Mouse (Mus musculus): ENCODE results near the gene Large1. TPM values are rescaled to one million over a fixed set of nuclear protein-coding genes. Genes with fewer than 3 reads are reported as not detected.

The Large1 gene
- polyA plus RNA-seq, 1 experiment from 2014 or later: 11.0 TPM

GRCm38 (mm10) chr8:72815681-72816080 is 537.7 kb downstream of the Large1 start:
- Histone ChIP-seq H3K36me3 (ENCODE audit: control insufficient read depth, insufficient read depth, low read length) (no peaks in the 10 kb centered on the region), H3K9ac (ENCODE audit: low read length) (no peak overlapping the region), H3K4me3 (ENCODE audit: low read depth, low read length) (no peak overlapping the region), H3K4me2 (ENCODE audit: low read depth) (no peak overlapping the region), H3K27me3 (ENCODE audit: control insufficient read depth, insufficient read depth, low read length) (no peaks in the 10 kb centered on the region), H3K27ac (ENCODE audit: low read depth, low read length) (no peak overlapping the region), H3K4me1 (ENCODE audit: control insufficient read depth, insufficient read depth, low read length) (no peaks in the 10 kb centered on the region), H3K9me3 (ENCODE audit: control insufficient read depth, low read length) (no peaks in the 10 kb centered on the region)
- no peak for ATAC-seq (ENCODE audit: insufficient read depth, low FRiP score, low TSS enrichment)
- DNase-seq (ENCODE audit: low spot score): no peak
- 88% methylated on average over 7 of the region's 7 CpGs for WGBS

DNA sequence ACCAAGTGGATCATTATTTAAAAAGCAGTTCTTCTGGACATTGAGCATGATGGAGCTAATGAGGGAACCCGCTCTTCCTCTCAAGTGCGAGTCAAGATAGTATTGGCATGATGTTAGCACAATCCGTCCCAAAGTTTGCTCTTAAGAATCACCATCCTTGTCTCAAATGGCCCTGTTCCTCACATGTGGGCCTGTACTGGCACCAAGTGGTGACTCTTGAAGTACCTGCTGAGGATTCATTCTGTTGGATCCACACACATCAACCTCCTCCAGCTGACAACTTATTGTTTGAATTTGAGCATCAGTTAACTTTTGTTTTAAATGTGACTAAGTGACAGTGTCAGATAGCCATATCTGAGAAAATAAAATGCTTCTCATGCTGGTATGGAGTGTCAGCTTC is 540.6 kb downstream of the Large1 start:
- no peak overlapping the region for H3K27ac ChIP-seq (ENCODE audit: low read depth, low read length)
- no peak for DNase-seq (ENCODE audit: low spot score)
- H3K36me3 ChIP-seq (ENCODE audit: control insufficient read depth, insufficient read depth, low read length): no peaks in the 10 kb centered on the region
- no peaks in the 10 kb centered on the region for H3K27me3 ChIP-seq (ENCODE audit: control insufficient read depth, insufficient read depth, low read length)
- no peaks in the 10 kb centered on the region for H3K9me3 ChIP-seq (ENCODE audit: control insufficient read depth, low read length)
- no peak overlapping the region for H3K4me2 ChIP-seq (ENCODE audit: low read depth)
- no peak overlapping the region for H3K4me3 ChIP-seq (ENCODE audit: low read depth, low read length)
- WGBS: 94% methylated on average over 3 of the region's 3 CpGs
- no peak overlapping the region for H3K9ac ChIP-seq (ENCODE audit: low read length)
- peak; percentile 31; the same call in 1 of the 2 replicates for ATAC-seq (ENCODE audit: insufficient read depth, low FRiP score, low TSS enrichment)
- H3K4me1 ChIP-seq (ENCODE audit: control insufficient read depth, insufficient read depth, low read length): no peaks in the 10 kb centered on the region

DNA sequence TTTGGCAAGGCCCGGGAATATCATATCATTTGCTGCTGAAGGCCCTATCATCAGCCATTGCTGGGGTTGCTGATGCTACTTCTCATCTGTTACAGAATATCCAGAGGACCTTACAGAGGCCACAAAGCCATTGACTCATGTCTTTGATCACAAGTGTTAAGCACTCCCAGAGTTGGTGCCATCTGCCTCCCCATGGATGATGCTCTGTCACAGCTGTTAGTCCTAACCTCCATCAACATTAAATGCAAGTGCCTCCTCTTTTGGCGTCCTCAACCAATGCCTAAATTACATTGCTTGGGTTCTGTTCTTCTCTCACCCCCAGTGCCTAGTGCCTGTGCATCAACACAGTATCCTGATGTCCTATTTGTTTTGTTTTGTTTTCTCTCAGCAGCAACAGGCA is 551.8 kb downstream of the Large1 start:
- H3K4me1 ChIP-seq (ENCODE audit: control insufficient read depth, insufficient read depth, low read length): no peaks in the 10 kb centered on the region
- no peak overlapping the region for H3K27ac ChIP-seq (ENCODE audit: low read depth, low read length)
- no peak for DNase-seq (ENCODE audit: low spot score)
- H3K4me2 ChIP-seq (ENCODE audit: low read depth): no peak overlapping the region
- H3K9me3 ChIP-seq (ENCODE audit: control insufficient read depth, low read length): no peaks in the 10 kb centered on the region
- no peak for ATAC-seq (ENCODE audit: insufficient read depth, low FRiP score, low TSS enrichment)
- H3K27me3 ChIP-seq (ENCODE audit: control insufficient read depth, insufficient read depth, low read length): no peaks in the 10 kb centered on the region
- WGBS: 82% methylated on average over 2 of the region's 2 CpGs
- no peak overlapping the region for H3K9ac ChIP-seq (ENCODE audit: low read length)
- no peak overlapping the region for H3K4me3 ChIP-seq (ENCODE audit: low read depth, low read length)
- no peaks in the 10 kb centered on the region for H3K36me3 ChIP-seq (ENCODE audit: control insufficient read depth, insufficient read depth, low read length)

- ATAC-seq (ENCODE audit: insufficient read depth, low FRiP score, low TSS enrichment) (no peak), DNase-seq (ENCODE audit: low spot score) (no peak)
- Histone ChIP-seq H3K9me3 (ENCODE audit: control insufficient read depth, low read length) (no peaks in the 10 kb centered on the region), H3K4me3 (ENCODE audit: low read depth, low read length) (no peak overlapping the region), H3K4me1 (ENCODE audit: control insufficient read depth, insufficient read depth, low read length) (no peaks in the 10 kb centered on the region), H3K9ac (ENCODE audit: low read length) (no peak overlapping the region), H3K27me3 (ENCODE audit: control insufficient read depth, insufficient read depth, low read length) (no peaks in the 10 kb centered on the region), H3K36me3 (ENCODE audit: control insufficient read depth, insufficient read depth, low read length) (no peaks in the 10 kb centered on the region), H3K4me2 (ENCODE audit: low read depth) (no peak overlapping the region), H3K27ac (ENCODE audit: low read depth, low read length) (no peak overlapping the region)
- WGBS: 92% methylated on average over 4 of the region's 4 CpGs
These were observed 572.7 kb downstream of the Large1 start for GRCm38 (mm10) chr8:72780644-72781043.

DNA sequence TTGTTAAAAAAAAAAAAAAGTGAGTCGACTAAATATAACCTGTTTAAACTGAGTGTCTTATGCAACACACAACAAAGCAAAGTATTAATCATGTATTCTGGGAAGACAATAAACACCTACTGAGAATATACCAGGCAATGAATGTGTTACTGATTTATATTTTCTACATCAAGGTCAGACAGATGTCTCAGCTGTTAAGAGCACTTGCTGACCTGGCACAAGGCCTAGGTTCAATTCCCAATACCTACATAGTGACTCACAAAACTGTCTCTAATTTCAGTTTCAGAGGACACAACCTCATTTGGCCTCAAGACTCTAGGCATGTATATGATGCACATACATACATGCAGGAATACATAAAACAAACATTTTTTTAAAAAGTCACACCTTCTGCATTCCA is 575.5 kb downstream of the Large1 start:
- H3K27me3 ChIP-seq (ENCODE audit: control insufficient read depth, insufficient read depth, low read length): no peaks in the 10 kb centered on the region
- no peak overlapping the region for H3K4me3 ChIP-seq (ENCODE audit: low read depth, low read length)
- DNase-seq (ENCODE audit: low spot score): no peak
- no peak overlapping the region for H3K9ac ChIP-seq (ENCODE audit: low read length)
- H3K9me3 ChIP-seq (ENCODE audit: control insufficient read depth, low read length): no peaks in the 10 kb centered on the region
- H3K4me2 ChIP-seq (ENCODE audit: low read depth): no peak overlapping the region
- no peak for ATAC-seq (ENCODE audit: insufficient read depth, low FRiP score, low TSS enrichment)
- no peaks in the 10 kb centered on the region for H3K4me1 ChIP-seq (ENCODE audit: control insufficient read depth, insufficient read depth, low read length)
- H3K27ac ChIP-seq (ENCODE audit: low read depth, low read length): no peak overlapping the region
- no peaks in the 10 kb centered on the region for H3K36me3 ChIP-seq (ENCODE audit: control insufficient read depth, insufficient read depth, low read length)
- WGBS: 88% methylated on average over 1 of the region's 1 CpGs

DNA sequence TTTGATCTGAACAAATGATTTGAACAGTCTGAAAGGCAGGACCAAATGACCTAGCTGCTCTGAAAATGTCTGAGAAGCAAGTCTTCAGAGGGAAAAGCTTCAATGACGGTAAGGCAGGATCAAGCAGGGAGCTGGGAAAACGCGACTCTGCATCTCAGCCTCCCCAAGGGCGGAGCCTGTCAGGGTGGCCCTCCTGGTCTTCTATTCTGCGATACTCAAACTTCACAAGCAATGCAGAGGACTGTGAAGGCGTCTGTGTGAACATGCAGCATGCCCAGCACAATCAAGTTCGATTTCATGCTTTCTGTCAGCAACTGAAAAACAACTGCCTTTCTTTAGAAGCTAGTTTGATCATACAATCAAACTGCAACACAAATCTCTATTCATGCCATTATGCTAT is 586.6 kb downstream of the Large1 start:
- H3K9me3 ChIP-seq (ENCODE audit: control insufficient read depth, low read length): no peaks in the 10 kb centered on the region
- no peak overlapping the region for H3K4me3 ChIP-seq (ENCODE audit: low read depth, low read length)
- 40% methylated on average over 7 of the region's 7 CpGs for WGBS
- no peak overlapping the region for H3K27ac ChIP-seq (ENCODE audit: low read depth, low read length)
- DNase-seq (ENCODE audit: low spot score): no peak
- H3K9ac ChIP-seq (ENCODE audit: low read length): no peak overlapping the region
- H3K4me1 ChIP-seq (ENCODE audit: control insufficient read depth, insufficient read depth, low read length): no peaks in the 10 kb centered on the region
- no peak overlapping the region for H3K4me2 ChIP-seq (ENCODE audit: low read depth)
- H3K27me3 ChIP-seq (ENCODE audit: control insufficient read depth, insufficient read depth, low read length): no peaks in the 10 kb centered on the region
- no peak for ATAC-seq (ENCODE audit: insufficient read depth, low FRiP score, low TSS enrichment)
- H3K36me3 ChIP-seq (ENCODE audit: control insufficient read depth, insufficient read depth, low read length): no peaks in the 10 kb centered on the region

- ATAC-seq (ENCODE audit: insufficient read depth, low FRiP score, low TSS enrichment) (peak; percentile 48; the same call in 1 of the 2 replicates), DNase-seq (ENCODE audit: low spot score) (no peak)
- Histone ChIP-seq H3K27ac (ENCODE audit: low read depth, low read length) (no peak overlapping the region), H3K27me3 (ENCODE audit: control insufficient read depth, insufficient read depth, low read length) (no peaks in the 10 kb centered on the region), H3K36me3 (ENCODE audit: control insufficient read depth, insufficient read depth, low read length) (no peaks in the 10 kb centered on the region), H3K4me2 (ENCODE audit: low read depth) (no peak overlapping the region), H3K4me3 (ENCODE audit: low read depth, low read length) (no peak overlapping the region), H3K9ac (ENCODE audit: low read length) (no peak overlapping the region), H3K9me3 (ENCODE audit: control insufficient read depth, low read length) (no peaks in the 10 kb centered on the region), H3K4me1 (ENCODE audit: control insufficient read depth, insufficient read depth, low read length) (no peaks in the 10 kb centered on the region)
- 74% methylated on average over 4 of the region's 4 CpGs for WGBS
These were observed 587.6 kb downstream of the Large1 start for GRCm38 (mm10) chr8:72765696-72766095.

Small RNA genes within 50 kb of the gene (microRNA-seq; reads per million reads assigned to microRNA genes)
- gene Mir28b: not detected

Measured in neural tube, embryonic 11.5 days (tissue).